Mouse (Mus musculus) T-helper 2 cell (primary cell): ENCODE measurements at regions not wholly inside any gene's neighbourhood (a gene's known extent, or its start where the extent isn't known, plus 50 kb on each side); places are given as distances from the start of the nearest gene placed in this dataset.

Experiments
- in situ Hi-C: fragments of 300-600 bp; cut with MboI, MseI; formaldehyde crosslinking; loops from one replicate; pipeline ENCODE4 v1.15.1; 2025; ENCODE audit warnings: high pct_unique_total_duplicates

- in situ Hi-C loops, result no loop called here
Measured at GRCm38 (mm10) chr2:172817058-172817745, 122.9 kb downstream of the Bmp7 start.
